Mouse (Mus musculus): ENCODE data around the gene Spi1. TPM values are rescaled to one million over a fixed set of nuclear protein-coding genes. Genes with fewer than 3 reads are reported as not detected.

Spi1 gene
- polyA plus RNA-seq, 2 experiments = 15.6 to 20.5 TPM

GRCm38 (mm10) chr2:91085494-91086391 lies 3.6 kb downstream of the Spi1 start:
- no peak overlapping the region for H3K9ac ChIP-seq (replicated peaks)
- WGBS (ENCODE audit: insufficient replicate concordance) = 72% methylated on average over 14 of the region's 14 CpGs

GRCm38 (mm10) chr2:91086392-91087237 lies 4.4 kb downstream of the Spi1 start:
- H3K9ac ChIP-seq (replicated peaks) = no peak overlapping the region
- 62% methylated on average over 9 of the region's 9 CpGs for WGBS (ENCODE audit: insufficient replicate concordance)
- ATAC-seq (ENCODE audit: insufficient read depth) (no peak), DNase-seq (ENCODE audit: low read depth in 3 of 3, low spot score in 3 of 3) (no peak)
- H3K9me3 ChIP-seq (ENCODE audit: control insufficient read depth, low read length) = no peaks in the 10 kb centered on the region
- no peak overlapping the region for H3K4me2 ChIP-seq (ENCODE audit: low read depth)
- H3K27me3 ChIP-seq (ENCODE audit: control insufficient read depth, insufficient read depth, low read length) = no peaks in the 10 kb centered on the region
- H3K27ac ChIP-seq = no peak overlapping the region
- no peaks in the 10 kb centered on the region for H3K36me3 ChIP-seq (replicated peaks; ENCODE audit: control insufficient read depth, insufficient read depth, low read depth)
- H3K4me3 ChIP-seq (ENCODE audit: insufficient read depth in 1 of 2, low read depth in 2 of 2, low read length in 2 of 2) = no peak overlapping the region
- H3K4me1 ChIP-seq (replicated peaks; ENCODE audit: control insufficient read depth in 2 of 2, insufficient read depth in 2 of 2, low read length in 1 of 2) = peaks cover 2 to 17% of the 10 kb centered on the region in 2 experiments; a peak in 2 of 4 replicates
- TF ChIP-seq CTCF (IDR thresholded peaks at IDR 0.05; ENCODE audit: low read depth) = no peak
- no peak for TF ChIP-seq EP300 (IDR thresholded peaks at IDR 0.05; ENCODE audit: low read depth)

More at GRCm38 (mm10) chr2:91085494-91086391, 3.6 kb downstream of the Spi1 start:
- no peaks in the 10 kb centered on the region for H3K9me3 ChIP-seq (ENCODE audit: control insufficient read depth, low read length)
- TF ChIP-seq CTCF (IDR thresholded peaks at IDR 0.05; ENCODE audit: low read depth) = no peak
- TF ChIP-seq EP300 (IDR thresholded peaks at IDR 0.05; ENCODE audit: low read depth) = no peak
- ATAC-seq (ENCODE audit: insufficient read depth) (no peak), DNase-seq (ENCODE audit: low read depth in 3 of 3, low spot score in 3 of 3) (no peak)
- H3K4me3 ChIP-seq (ENCODE audit: insufficient read depth in 1 of 2, low read depth in 2 of 2, low read length in 2 of 2) = no peak overlapping the region
- H3K27me3 ChIP-seq (ENCODE audit: control insufficient read depth, insufficient read depth, low read length) = no peaks in the 10 kb centered on the region
- no peak overlapping the region for H3K27ac ChIP-seq
- peaks cover 2 to 17% of the 10 kb centered on the region in 2 experiments; a peak in 2 of 4 replicates for H3K4me1 ChIP-seq (replicated peaks; ENCODE audit: control insufficient read depth in 2 of 2, insufficient read depth in 2 of 2, low read length in 1 of 2)
- H3K36me3 ChIP-seq (replicated peaks; ENCODE audit: control insufficient read depth, insufficient read depth, low read depth) = no peaks in the 10 kb centered on the region
- no peak overlapping the region for H3K4me2 ChIP-seq (ENCODE audit: low read depth)

- TF ChIP-seq CTCF (IDR thresholded peaks at IDR 0.05; ENCODE audit: low read depth) = no peak
- TF ChIP-seq EP300 (IDR thresholded peaks at IDR 0.05; ENCODE audit: low read depth) = no peak
- Histone ChIP-seq H3K4me1 (replicated peaks; ENCODE audit: control insufficient read depth in 2 of 2, insufficient read depth in 2 of 2, low read length in 1 of 2) (peaks cover 2 to 16% of the 10 kb centered on the region in 2 experiments; a peak in 2 of 4 replicates), H3K27ac (no peak overlapping the region), H3K27me3 (ENCODE audit: control insufficient read depth, insufficient read depth, low read length) (no peaks in the 10 kb centered on the region), H3K4me3 (ENCODE audit: insufficient read depth in 1 of 2, low read depth in 2 of 2, low read length in 2 of 2) (no peak overlapping the region), H3K36me3 (replicated peaks; ENCODE audit: control insufficient read depth, insufficient read depth, low read depth) (no peaks in the 10 kb centered on the region), H3K9me3 (ENCODE audit: control insufficient read depth, low read length) (no peaks in the 10 kb centered on the region), H3K9ac (replicated peaks) (no peak overlapping the region), H3K4me2 (ENCODE audit: low read depth) (no peak overlapping the region)
- ATAC-seq (ENCODE audit: insufficient read depth) = no peak
- no peak for DNase-seq (ENCODE audit: low read depth in 3 of 3, low spot score in 3 of 3)
- WGBS (ENCODE audit: insufficient replicate concordance) = 55% methylated on average over 9 of the region's 9 CpGs
Measured at GRCm38 (mm10) chr2:91087453-91087852, 5.3 kb downstream of the Spi1 start.

- Histone ChIP-seq H3K27ac (no peak overlapping the region; the same call in 1 of the 2 replicates), H3K4me1 (replicated peaks; ENCODE audit: control insufficient read depth in 2 of 2, insufficient read depth in 2 of 2, low read length in 1 of 2) (peaks cover 0 to 6% of the 10 kb centered on the region in 2 experiments; a peak in 2 of 4 replicates), H3K36me3 (replicated peaks; ENCODE audit: control insufficient read depth, insufficient read depth, low read depth) (no peaks in the 10 kb centered on the region), H3K9me3 (ENCODE audit: control insufficient read depth, low read length) (no peaks in the 10 kb centered on the region), H3K27me3 (ENCODE audit: control insufficient read depth, insufficient read depth, low read length) (no peaks in the 10 kb centered on the region), H3K4me3 (ENCODE audit: insufficient read depth in 1 of 2, low read depth in 2 of 2, low read length in 2 of 2) (no peak overlapping the region), H3K4me2 (ENCODE audit: low read depth) (no peak overlapping the region), H3K9ac (replicated peaks) (no peak overlapping the region)
- DNase-seq (ENCODE audit: low read depth in 3 of 3, low spot score in 3 of 3) (no peak), ATAC-seq (ENCODE audit: insufficient read depth) (no peak)
- WGBS (ENCODE audit: insufficient replicate concordance) = 31% methylated on average over 9 of the region's 9 CpGs
- TF ChIP-seq CTCF (IDR thresholded peaks at IDR 0.05; ENCODE audit: low read depth) = no peak
- TF ChIP-seq EP300 (IDR thresholded peaks at IDR 0.05; ENCODE audit: low read depth) = no peak
Measured at GRCm38 (mm10) chr2:91088987-91089386, 6.8 kb downstream of the Spi1 start.
